Mouse (Mus musculus) erythroblast, embryonic 14.5 days (primary cell): ENCODE results near the gene Col18a1.

Experiments
- GATA1 ChIP-seq: IDR thresholded peaks from 2 replicates; pipeline ENCODE4 v1.6.1; 2012; ENCODE audit warnings: low read length, inconsistent platforms, mixed read lengths
- TAL1 ChIP-seq: IDR thresholded peaks from 3 replicates; pipeline ENCODE4 v1.6.1; 2012; ENCODE audit warnings: low read length, inconsistent platforms, mixed read lengths

DNA sequence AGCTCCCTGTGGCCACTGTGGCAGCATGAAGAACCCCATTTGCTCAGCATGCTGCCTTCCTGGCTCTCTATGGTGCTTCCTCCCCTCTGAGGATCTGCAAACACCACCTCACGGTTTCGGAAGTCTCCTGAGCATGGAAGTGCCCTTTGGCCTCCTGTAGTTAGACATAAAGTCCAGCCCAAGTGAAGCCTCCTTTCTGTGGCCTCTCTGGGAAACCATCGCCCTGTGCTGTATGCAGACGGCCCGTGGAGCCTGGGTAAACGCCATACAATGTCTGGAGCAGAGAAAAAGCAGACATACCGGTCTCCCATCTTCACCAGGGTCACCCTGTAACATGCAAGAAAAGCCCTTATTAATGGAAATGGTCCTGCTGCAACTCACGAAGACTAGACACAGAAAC is 87.4 kb downstream of the Col18a1 start:
- TF ChIP-seq GATA1 (no peak), TAL1 (no peak)
